Mouse (Mus musculus): ENCODE measurements around the gene Trim7. TPM values are rescaled to one million over a fixed set of nuclear protein-coding genes. Genes with fewer than 3 reads are reported as not detected.

The Trim7 gene
- polyA plus RNA-seq, 1 experiment from 2014 or later = 0.38 TPM

DNA sequence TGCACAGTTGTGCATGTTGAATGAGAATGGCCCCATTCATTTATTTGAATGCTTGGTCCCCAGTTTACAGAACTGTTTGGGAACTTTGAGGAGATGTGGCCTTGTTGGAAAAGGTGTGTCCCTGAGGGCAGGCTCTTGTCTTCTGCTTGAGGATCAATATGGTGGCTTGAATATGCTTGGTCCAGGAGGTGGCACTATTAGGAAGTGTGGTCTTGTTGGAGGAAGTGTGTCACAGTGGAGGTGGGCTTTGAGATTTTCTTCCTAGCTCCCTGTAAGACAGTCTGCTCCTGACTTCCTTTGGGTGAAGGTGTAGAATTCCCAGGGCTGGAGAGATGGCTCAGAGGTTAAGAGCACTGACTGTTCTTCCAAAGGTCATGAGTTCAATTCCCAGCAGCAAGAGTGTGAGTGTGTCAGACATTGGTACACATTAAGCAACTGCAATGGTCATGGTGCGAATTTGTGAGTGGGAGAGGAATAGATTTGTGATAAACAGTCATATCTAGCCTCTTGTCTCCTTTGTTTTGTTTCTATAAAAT, 36.9 kb downstream of the Trim7 start:
- no peaks in the 10 kb centered on the region for H3K4me1 ChIP-seq (replicated peaks; ENCODE audit: control insufficient read depth, insufficient read depth, low read length)
- H3K9me3 ChIP-seq (ENCODE audit: control insufficient read depth) = no peaks in the 10 kb centered on the region
- H3K4me3 ChIP-seq (ENCODE audit: low read depth, low read length) = no peak overlapping the region
- no peak overlapping the region for H3K27ac ChIP-seq (ENCODE audit: low read depth, low read length)
- H3K36me3 ChIP-seq (ENCODE audit: control insufficient read depth, insufficient read depth) = peaks cover 28% of the 10 kb centered on the region
- H3K9ac ChIP-seq (ENCODE audit: low read depth, low read length) = no peak overlapping the region
- H3K4me2 ChIP-seq (replicated peaks; ENCODE audit: low read depth) = no peak overlapping the region
- WGBS = 77% methylated on average over 1 of the region's 1 CpGs
- TF ChIP-seq CTCF (IDR thresholded peaks at IDR 0.05; ENCODE audit: low read depth) = no peak
- peaks cover 10% of the 10 kb centered on the region for H3K27me3 ChIP-seq (replicated peaks; ENCODE audit: control insufficient read depth, insufficient read depth, low read length)
- ATAC-seq = no peak

DNA sequence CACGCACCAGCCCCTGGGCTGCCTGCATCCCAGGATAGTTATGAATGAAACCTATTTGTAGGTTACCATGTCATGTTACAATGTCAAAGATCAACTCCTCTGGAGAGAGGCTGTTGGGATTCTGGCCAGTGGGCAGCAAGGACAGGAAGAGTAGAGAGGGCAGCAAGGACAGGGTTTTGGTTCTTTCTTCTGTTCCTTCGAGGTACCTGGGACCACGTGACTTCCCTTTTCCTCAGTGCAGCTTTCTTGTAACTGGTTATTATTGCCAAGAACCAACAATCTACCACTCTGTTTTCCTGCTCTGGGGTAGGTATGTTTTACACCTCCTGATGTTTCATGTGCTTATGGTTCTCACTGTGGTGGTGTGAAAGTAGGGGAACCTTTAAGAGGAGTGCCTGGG, 37.9 kb downstream of the Trim7 start:
- H3K4me1 ChIP-seq (replicated peaks; ENCODE audit: control insufficient read depth, insufficient read depth, low read length) = no peaks in the 10 kb centered on the region
- H3K9ac ChIP-seq (ENCODE audit: low read depth, low read length) = no peak overlapping the region
- H3K4me2 ChIP-seq (replicated peaks; ENCODE audit: low read depth) = no peak overlapping the region
- TF ChIP-seq CTCF (IDR thresholded peaks at IDR 0.05; ENCODE audit: low read depth) = no peak
- 89% methylated on average over 3 of the region's 3 CpGs for WGBS
- ATAC-seq = no peak
- H3K27me3 ChIP-seq (replicated peaks; ENCODE audit: control insufficient read depth, insufficient read depth, low read length) = peaks cover 10% of the 10 kb centered on the region
- no peak overlapping the region for H3K4me3 ChIP-seq (ENCODE audit: low read depth, low read length)
- no peak overlapping the region for H3K27ac ChIP-seq (ENCODE audit: low read depth, low read length)
- no peaks in the 10 kb centered on the region for H3K9me3 ChIP-seq (ENCODE audit: control insufficient read depth)
- peaks cover 32% of the 10 kb centered on the region for H3K36me3 ChIP-seq (ENCODE audit: control insufficient read depth, insufficient read depth)

DNA sequence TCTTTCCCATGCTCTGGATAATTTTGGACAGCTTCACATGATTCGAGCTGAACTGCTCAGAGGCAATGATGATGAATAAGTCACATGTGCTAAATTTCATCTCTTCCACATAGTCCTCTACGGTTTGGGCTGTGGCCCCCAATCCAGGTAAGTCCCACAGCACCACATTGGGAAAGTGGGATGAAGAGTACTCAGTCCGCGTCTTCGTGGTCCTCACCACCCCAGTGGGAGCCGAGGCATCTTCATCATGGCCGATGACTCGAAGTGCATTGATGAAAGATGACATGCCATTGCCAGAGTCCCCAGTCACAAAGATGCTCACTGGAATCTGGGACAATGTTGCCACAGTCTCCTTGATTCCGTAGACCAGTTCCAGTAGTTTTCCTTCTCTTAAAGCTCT, 40.5 kb downstream of the Trim7 start:
- Histone ChIP-seq H3K4me3 (ENCODE audit: low read depth, low read length) (no peak overlapping the region), H3K9ac (ENCODE audit: low read depth, low read length) (no peak overlapping the region), H3K27ac (ENCODE audit: low read depth, low read length) (no peak overlapping the region), H3K9me3 (ENCODE audit: control insufficient read depth) (no peaks in the 10 kb centered on the region), H3K4me1 (replicated peaks; ENCODE audit: control insufficient read depth, insufficient read depth, low read length) (0 out of 2 replicates have a peak, but pooled peaks cover 10% of the 10 kb centered on the region), H3K36me3 (ENCODE audit: control insufficient read depth, insufficient read depth) (peaks cover 32% of the 10 kb centered on the region), H3K4me2 (replicated peaks; ENCODE audit: low read depth) (no peak overlapping the region), H3K27me3 (replicated peaks; ENCODE audit: control insufficient read depth, insufficient read depth, low read length) (peaks cover 4% of the 10 kb centered on the region)
- WGBS = 97% methylated on average over 9 of the region's 9 CpGs
- ATAC-seq = no peak
- no peak for TF ChIP-seq CTCF (IDR thresholded peaks at IDR 0.05; ENCODE audit: low read depth)

DNA sequence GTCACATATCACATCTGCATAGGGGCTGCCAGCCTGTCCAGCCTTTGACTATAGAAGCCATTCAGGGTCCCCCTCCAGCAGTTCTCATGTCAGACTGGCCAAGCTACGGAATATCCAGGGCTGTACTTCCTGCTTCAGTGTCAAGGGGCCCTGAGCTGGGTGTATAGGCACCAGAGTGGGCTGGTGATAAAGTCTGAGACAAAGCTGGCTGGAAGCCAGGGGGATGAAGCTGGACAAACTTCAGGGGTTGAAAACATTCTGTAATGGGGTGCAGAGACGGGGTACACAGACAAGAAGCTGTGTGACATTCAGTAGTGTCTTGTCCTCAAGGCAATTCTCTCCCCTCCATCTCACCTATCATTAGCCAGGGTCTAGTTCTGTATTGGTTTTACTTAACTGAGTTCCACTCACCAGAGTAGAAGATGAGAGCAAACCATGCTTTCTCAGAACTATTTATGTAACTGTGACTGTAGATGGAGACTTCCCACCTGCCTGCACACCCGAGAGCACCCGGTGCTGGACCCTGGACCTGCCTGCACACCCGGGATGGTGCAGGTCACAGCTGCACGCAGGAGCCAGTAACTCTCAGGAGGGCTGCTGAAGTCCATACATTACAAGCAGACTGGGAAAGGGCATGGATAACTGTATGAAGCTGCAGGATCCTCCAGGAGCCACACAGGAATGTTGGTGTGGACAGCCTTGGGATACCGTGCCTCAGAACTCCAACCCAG, 43.6 kb downstream of the Trim7 start:
- H3K27ac ChIP-seq (ENCODE audit: low read depth, low read length) = 0 out of 2 replicates have a peak overlapping the region, but pooled peaks have one; percentile 5
- no peaks in the 10 kb centered on the region for H3K9me3 ChIP-seq (ENCODE audit: control insufficient read depth)
- H3K4me3 ChIP-seq (ENCODE audit: low read depth, low read length) = peak overlapping the region; percentile 58
- H3K9ac ChIP-seq (ENCODE audit: low read depth, low read length) = 0 out of 2 replicates have a peak overlapping the region, but pooled peaks have one; percentile 26
- no peak for TF ChIP-seq CTCF (IDR thresholded peaks at IDR 0.05; ENCODE audit: low read depth)
- H3K27me3 ChIP-seq (replicated peaks; ENCODE audit: control insufficient read depth, insufficient read depth, low read length) = no peaks in the 10 kb centered on the region; the same call in none of the 2 replicates
- ATAC-seq = peak; percentile 32
- H3K4me1 ChIP-seq (replicated peaks; ENCODE audit: control insufficient read depth, insufficient read depth, low read length) = peaks cover 16% of the 10 kb centered on the region
- 14% methylated on average over 7 of the region's 7 CpGs for WGBS
- H3K4me2 ChIP-seq (replicated peaks; ENCODE audit: low read depth) = peak overlapping the region; percentile 89
- H3K36me3 ChIP-seq (ENCODE audit: control insufficient read depth, insufficient read depth) = peaks cover 25% of the 10 kb centered on the region

DNA sequence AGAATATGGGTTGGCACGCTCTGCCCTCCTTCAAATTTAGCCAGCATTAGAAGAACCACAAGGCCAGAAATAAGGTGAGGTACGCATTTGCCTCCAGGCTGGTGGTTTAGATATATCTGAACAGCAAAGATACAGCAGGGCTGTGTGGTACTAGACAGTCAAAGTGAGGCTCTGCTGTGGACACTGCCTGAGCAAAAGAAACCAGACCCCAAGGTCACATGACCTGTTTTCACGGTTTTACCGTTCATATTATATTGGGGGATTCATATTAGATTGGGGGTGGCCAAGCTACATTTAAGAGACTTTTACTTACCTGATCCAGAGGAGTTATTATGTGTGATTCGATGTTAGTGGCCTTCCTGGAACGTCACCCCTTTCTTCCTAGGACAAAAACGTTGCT, 44.8 kb downstream of the Trim7 start:
- 19% methylated on average over 7 of the region's 7 CpGs for WGBS
- no peak for TF ChIP-seq CTCF (IDR thresholded peaks at IDR 0.05; ENCODE audit: low read depth)

DNA sequence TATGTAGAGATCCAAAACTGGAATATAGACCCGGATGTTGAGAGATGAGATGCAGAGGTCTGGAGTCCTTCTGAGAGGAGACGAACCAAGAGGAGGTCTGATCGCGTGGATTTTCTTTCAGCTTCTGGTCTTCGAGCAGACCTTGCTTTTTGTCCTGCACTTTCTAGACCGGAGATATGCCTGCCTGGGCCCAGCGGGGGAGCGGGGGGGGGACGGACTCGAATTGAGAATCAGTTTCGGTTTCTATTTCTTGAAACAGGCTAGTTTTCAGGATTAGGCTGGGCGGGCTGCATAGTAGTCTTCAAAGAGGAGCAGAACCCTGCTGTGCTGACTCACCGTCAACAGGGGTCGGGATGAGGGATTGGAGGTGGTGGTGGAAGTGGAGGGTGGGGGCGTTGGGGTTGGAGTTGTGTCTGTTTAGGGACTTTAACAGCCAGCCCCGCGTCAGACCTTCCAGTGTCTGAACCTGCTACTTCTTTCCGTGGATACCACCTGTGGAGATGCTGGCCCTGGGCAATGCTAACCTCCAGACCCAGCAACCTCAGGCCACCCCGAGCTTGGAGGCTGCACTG, 45.3 kb downstream of the Trim7 start, which contains the start of gene Irgm1:
Irgm1 (minus strand) TSS at position 483 of the 572 bp plus-strand sequence.
- Histone ChIP-seq H3K4me3 (ENCODE audit: low read depth, low read length) (peak within 1 kb of the TSS; percentile 58), H3K27me3 (replicated peaks; ENCODE audit: control insufficient read depth, insufficient read depth, low read length) (no peaks in the 10 kb centered on the region; the same call in 1 of the 2 replicates), H3K36me3 (ENCODE audit: control insufficient read depth, insufficient read depth) (peaks cover 12% of the 10 kb centered on the region), H3K9me3 (ENCODE audit: control insufficient read depth) (no peaks in the 10 kb centered on the region), H3K4me1 (replicated peaks; ENCODE audit: control insufficient read depth, insufficient read depth, low read length) (peaks cover 16% of the 10 kb centered on the region), H3K4me2 (replicated peaks; ENCODE audit: low read depth) (peak within 1 kb of the TSS; percentile 89), H3K27ac (ENCODE audit: low read depth, low read length) (peak within 1 kb of the TSS; percentile 86), H3K9ac (ENCODE audit: low read depth, low read length) (peak within 1 kb of the TSS; percentile 54)
- ATAC-seq = peak; percentile 44
- 0% methylated on average over 19 of the region's 19 CpGs for WGBS
- TF ChIP-seq CTCF (IDR thresholded peaks at IDR 0.05; ENCODE audit: low read depth) = peak; percentile 53

More for the DNA sequence above, 44.8 kb downstream of the Trim7 start:
- peaks cover 16% of the 10 kb centered on the region for H3K4me1 ChIP-seq (replicated peaks; ENCODE audit: control insufficient read depth, insufficient read depth, low read length)
- H3K27ac ChIP-seq (ENCODE audit: low read depth, low read length) = peak overlapping the region; percentile 86
- no peaks in the 10 kb centered on the region for H3K9me3 ChIP-seq (ENCODE audit: control insufficient read depth)
- peak overlapping the region; percentile 58 for H3K4me3 ChIP-seq (ENCODE audit: low read depth, low read length)
- peaks cover 17% of the 10 kb centered on the region for H3K36me3 ChIP-seq (ENCODE audit: control insufficient read depth, insufficient read depth)
- peak overlapping the region; percentile 54 for H3K9ac ChIP-seq (ENCODE audit: low read depth, low read length)
- peak overlapping the region; percentile 89 for H3K4me2 ChIP-seq (replicated peaks; ENCODE audit: low read depth)
- no peak for ATAC-seq
- H3K27me3 ChIP-seq (replicated peaks; ENCODE audit: control insufficient read depth, insufficient read depth, low read length) = no peaks in the 10 kb centered on the region; the same call in 1 of the 2 replicates

All from intestine, postnatal 0 days (tissue).